Mouse (Mus musculus) bone marrow, adult 2 months (tissue): ENCODE measurements around the gene Rrp12. TPM values are rescaled to one million over a fixed set of nuclear protein-coding genes. Genes with fewer than 3 reads are reported as not detected.

ENCODE experiments used
- H3K27ac ChIP-seq: fragments of 200-500 bp; 2 replicates; pipeline ENCODE4 v1.5.1; 2012; ENCODE audit warnings: low read depth, mild to moderate bottlenecking, control low read depth, inconsistent platforms, low read length; ENCODE audit not compliant: control insufficient read depth, poor library complexity, insufficient read depth
- H3K4me1 ChIP-seq: fragments of 200-500 bp; 2 replicates; pipeline ENCODE4 v1.6.1; 2011; ENCODE audit warnings: low read length; ENCODE audit not compliant: control insufficient read depth, insufficient read depth
- H3K4me3 ChIP-seq: fragments of 200-500 bp; replicated peaks from 2 replicates; pipeline ENCODE3; 2011; ENCODE audit warnings: mild to moderate bottlenecking, low read depth, low read length, control low read depth; ENCODE audit not compliant: control insufficient read depth
- CTCF ChIP-seq: fragments of 200-500 bp; IDR thresholded peaks from 2 replicates; pipeline ENCODE4 v1.5.1; 2011; ENCODE audit warnings: low read length, control low read depth; ENCODE audit not compliant: control insufficient read depth, insufficient read depth
- POLR2A ChIP-seq: fragments of 200-500 bp; IDR thresholded peaks from 2 replicates; pipeline ENCODE4 v1.6.1; 2011; ENCODE audit warnings: low read depth, mild to moderate bottlenecking, control low read depth, low read length, borderline replicate concordance; ENCODE audit not compliant: control insufficient read depth
- WGBS: fragments of 180-500 bp; shearing (Covaris S2); methylation state at CpG from one replicate; pipeline ENCODE4 v1.1.7; 2018; 5-methylcytosine and 5-hydroxymethylcytosine counted together
- polyA plus RNA-seq: library from polyadenylated mRNA; stranded (reverse); fragments of >200 nt; gene quantifications from 2 replicates; pipeline ENCODE4 v1.2.4, GENCODE M21; 2011; ENCODE audit warnings: low replicate concordance; ENCODE audit not compliant: missing spikeins, insufficient read depth, insufficient read length

Gene Rrp12
- polyA plus RNA-seq: 5.8 and 12.5 TPM in 2 replicates

DNA sequence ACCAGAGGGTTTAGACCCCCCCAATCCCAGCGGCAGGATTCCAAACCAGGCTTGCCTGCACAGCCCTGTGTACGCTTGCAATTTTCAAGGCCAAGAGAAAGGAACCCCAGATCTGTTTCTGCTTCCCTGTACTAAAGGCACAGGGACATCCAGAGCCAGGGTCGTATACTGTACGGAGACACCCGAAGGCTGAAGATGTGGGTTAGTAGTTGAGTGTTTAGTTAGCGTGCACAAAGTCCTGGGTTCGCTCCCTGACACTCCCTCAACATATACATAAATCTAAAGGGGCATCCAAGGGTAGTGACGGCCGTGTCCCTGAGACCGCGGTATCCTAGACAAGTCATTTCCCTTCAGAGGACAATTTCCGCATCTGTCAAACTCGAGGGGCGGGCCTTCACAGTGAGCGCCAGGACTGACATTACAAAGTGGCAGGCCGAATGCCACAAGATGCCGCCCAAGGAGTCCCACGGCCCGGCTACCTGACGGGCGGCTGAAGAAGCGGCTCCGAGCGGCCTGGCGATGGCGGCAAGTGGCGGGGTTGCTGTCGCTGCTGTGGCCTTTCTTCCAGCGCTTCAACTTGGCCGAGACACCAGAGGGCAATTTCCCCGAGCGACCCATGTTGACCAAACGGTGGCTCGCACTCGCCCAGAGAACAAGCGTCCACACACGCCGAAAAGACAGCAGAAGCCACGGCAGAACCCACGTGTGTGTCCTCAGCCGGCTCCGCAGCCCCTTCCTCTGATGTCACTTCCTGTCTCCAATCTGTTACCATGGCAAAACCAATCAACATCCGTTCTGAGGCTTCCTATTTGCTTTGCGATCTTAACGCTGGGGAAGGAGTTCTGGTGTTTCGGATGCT lies at the start of gene Rrp12:
Rrp12 (minus strand) TSS at position 714 of the 859 bp plus-strand sequence.
- Histone ChIP-seq H3K4me3 (peak within 1 kb of the TSS; percentile 86), H3K4me1 (peaks cover 5% of the 10 kb centered on the region; the same call in 1 of the 2 replicates), H3K27ac (peak within 1 kb of the TSS; percentile 62)
- WGBS: under 1% methylated on average over 46 of the region's 46 CpGs
- no peak for TF ChIP-seq CTCF
- 0 out of 2 replicates have a peak, but pooled peaks have one; percentile 34 for TF ChIP-seq POLR2A

DNA sequence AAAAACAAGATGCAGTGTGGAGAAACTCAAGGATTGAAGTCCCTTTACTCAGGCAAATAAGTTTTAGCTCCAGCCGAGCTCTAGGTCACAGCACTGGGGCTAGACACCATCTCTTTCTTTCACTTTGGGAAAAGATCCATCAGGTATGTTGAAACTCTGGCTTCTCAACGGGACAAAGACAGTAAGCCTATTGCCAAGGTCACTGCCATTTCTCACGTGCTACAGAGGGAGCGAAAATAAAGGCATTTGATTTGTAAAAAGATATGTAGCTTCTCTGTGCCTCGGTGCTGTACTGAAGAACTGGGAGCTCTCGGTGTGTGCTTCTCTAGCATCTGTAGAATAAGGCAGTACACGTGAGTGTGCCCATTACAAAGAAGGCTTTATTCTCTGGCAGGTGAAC lies 47.9 kb upstream of the Rrp12 start:
- 79% methylated on average over 7 of the region's 7 CpGs for WGBS
- TF ChIP-seq CTCF (no peak), POLR2A (no peak)
- Histone ChIP-seq H3K27ac (no peak overlapping the region), H3K4me3 (no peak overlapping the region), H3K4me1 (no peaks in the 10 kb centered on the region; the same call in 1 of the 2 replicates)

DNA sequence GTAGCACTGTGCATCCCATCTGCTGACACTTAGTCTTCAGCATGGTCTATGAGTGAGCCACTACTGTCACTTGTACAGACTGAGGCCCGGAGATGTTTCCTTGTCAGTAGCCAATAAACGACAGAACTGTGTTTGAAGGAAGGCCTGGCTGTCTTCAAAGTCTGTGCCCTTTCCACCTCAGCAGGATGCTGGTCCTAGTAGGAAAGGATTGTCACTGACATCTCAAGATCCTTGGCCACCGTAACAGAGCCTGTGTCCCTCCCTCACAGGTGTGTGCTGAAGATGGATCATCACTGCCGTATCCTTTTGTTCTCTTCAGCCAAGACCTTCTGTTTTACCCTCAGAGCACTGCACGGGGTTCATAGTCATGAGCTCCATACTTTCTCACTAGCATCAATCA lies 42.6 kb upstream of the Rrp12 start:
- no peak overlapping the region for H3K27ac ChIP-seq
- H3K4me1 ChIP-seq: peaks cover 1% of the 10 kb centered on the region; the same call in 1 of the 2 replicates
- TF ChIP-seq CTCF: no peak
- TF ChIP-seq POLR2A: no peak
- H3K4me3 ChIP-seq: no peak overlapping the region
- WGBS: 86% methylated on average over 5 of the region's 5 CpGs

DNA sequence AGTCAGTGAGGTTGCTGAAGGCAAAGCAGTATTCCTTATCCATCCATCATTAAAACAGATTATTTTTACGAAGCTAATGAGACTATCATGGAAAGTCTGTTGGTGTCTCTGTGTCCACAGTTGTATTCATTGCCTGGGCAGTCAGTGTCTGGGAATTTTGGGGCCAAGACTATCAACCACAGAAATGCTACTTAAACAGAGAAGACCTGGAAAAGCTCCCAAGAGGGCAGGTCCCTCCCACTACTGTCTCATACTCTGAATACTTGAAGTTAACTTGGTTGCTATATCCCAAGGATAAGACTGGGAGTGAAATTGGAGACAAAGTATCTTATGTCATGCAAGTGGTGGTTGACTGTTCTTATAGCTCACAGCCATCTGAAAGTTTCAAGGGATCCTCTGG lies 39.9 kb upstream of the Rrp12 start:
- WGBS: 89% methylated on average over 1 of the region's 1 CpGs
- Histone ChIP-seq H3K4me3 (no peak overlapping the region), H3K4me1 (peaks cover 3% of the 10 kb centered on the region), H3K27ac (no peak overlapping the region)
- no peak for TF ChIP-seq CTCF
- no peak for TF ChIP-seq POLR2A

DNA sequence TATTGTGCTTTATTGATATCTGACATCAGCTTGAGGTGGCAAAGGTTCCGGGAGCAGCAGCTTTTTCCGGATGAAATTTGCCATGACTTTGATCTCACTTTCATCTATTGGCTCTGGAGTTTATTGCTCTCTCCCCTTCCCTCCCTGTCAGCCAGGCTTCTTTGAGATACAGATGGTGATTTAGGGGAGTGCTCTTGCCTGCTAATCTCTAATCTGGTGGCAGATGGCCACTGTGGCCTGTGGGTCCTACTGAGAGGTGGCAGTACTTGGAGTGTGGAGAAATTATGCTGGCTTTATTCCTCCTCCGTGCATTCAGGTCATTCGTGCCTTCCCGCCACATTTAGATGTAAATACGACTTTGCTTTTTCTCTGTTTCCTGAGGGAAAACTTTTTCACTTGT lies 38.2 kb upstream of the Rrp12 start:
- TF ChIP-seq CTCF (no peak), POLR2A (no peak)

DNA sequence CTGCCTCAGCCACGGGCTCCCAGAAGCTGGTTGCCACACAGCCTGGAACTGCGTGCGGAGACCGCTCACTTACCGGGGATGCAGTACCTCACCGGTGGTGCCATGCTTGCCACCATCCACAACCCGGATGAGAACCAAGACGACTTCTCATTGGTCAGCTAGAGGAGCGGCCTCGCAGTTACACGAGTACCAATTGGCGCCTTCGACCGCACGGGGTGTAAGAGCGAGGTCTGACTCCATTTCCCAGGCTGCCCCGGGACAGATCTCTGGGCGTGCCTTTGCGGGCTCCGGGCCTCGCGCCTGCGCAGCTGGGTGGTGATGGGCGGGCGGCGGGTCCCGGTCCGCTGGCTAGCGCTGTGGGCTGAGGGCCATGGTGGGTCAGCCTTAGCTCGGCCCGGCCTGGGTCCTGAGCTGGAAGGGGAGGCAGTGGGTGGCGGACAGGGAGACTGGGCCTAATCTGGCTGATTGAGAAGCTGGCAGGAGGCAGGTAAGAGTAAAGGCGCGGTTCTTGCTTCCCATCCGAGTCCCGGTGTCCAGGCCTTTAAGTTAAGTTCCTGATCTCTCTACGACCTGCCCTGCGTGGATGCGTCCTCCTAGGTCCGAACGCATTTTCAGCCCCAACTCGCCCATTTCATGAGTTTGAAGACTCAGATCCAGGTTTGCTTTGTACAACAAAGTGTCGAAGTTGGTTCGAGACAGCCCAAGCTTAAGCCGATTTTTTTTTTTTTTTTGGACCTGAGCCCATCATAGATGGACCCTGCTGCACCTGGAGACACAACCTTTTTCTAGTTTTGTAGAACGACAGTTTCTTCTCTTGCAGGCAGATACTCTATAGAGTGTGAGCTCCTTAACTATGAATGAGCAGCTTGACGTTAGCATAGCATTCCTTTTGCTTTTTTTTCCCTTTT lies 37.5 kb upstream of the Rrp12 start, which contains the start of the genes Exosc1 and Zdhhc16:
Exosc1 (minus strand) TSS at position 245 of the 908 bp plus-strand sequence.
Zdhhc16 (plus strand) TSS at position 302 of the 908 bp plus-strand sequence.
- peaks cover 3% of the 10 kb centered on the region for H3K4me1 ChIP-seq
- TF ChIP-seq POLR2A: peak; percentile 61
- no peak for TF ChIP-seq CTCF
- peak within 1 kb of the TSS; percentile 100 for H3K4me3 ChIP-seq
- H3K27ac ChIP-seq: peak within 1 kb of the TSS; percentile 73
- under 1% methylated on average over 47 of the region's 47 CpGs for WGBS

More for the DNA sequence above, 38.2 kb upstream of the Rrp12 start:
- peaks cover 3% of the 10 kb centered on the region for H3K4me1 ChIP-seq
- no peak overlapping the region for H3K27ac ChIP-seq
- peak overlapping the region; percentile 100 for H3K4me3 ChIP-seq
- 22% methylated on average over 6 of the region's 6 CpGs for WGBS

DNA sequence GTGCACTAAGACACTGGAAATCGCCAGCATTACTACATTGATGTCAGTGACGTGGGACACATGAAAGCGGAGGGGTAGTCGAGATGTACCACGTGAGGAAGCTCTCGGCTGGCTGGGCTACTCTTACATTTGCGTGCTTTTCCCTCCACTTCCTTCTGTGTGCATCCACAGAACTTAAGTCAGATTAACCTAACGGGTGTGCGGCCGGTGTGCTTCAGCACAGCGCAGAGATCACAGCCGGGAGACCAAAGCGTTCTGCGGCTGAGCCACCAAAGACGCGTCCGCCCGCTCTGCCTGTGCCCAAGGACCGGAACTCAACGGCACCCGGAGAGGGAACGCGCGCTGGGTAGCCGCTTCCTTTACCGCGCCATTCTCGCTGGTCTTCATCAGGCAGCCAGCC lies 36.7 kb upstream of the Rrp12 start:
- TF ChIP-seq CTCF: peak; percentile 1; the same call in 1 of the 2 replicates
- TF ChIP-seq POLR2A: no peak
- under 1% methylated on average over 28 of the region's 28 CpGs for WGBS
- Histone ChIP-seq H3K4me1 (peaks cover 3% of the 10 kb centered on the region), H3K4me3 (peak overlapping the region; percentile 97), H3K27ac (peak overlapping the region; percentile 73)
